Mouse (Mus musculus) midbrain, embryonic 12.5 days (tissue): Measurements from ENCODE around the gene Gm20388. TPM values are rescaled to one million over a fixed set of nuclear protein-coding genes. Genes with fewer than 3 reads are reported as not detected.

ENCODE experiments used
- ATAC-seq: fragments of 200-750 bp; cut with Nextera tagmentation; 2 replicates; pipeline ENCODE4 v1.8.0; 2017; ENCODE audit warnings: low read depth, moderate TSS enrichment, moderate library complexity; ENCODE audit not compliant: low FRiP score
- H3K27ac ChIP-seq: fragments of 300-500 bp; sonication (generic); replicated peaks from 2 replicates; pipeline ENCODE4 v1.5.1; 2016; ENCODE audit warnings: mild to moderate bottlenecking
- H3K27me3 ChIP-seq: fragments of 300-500 bp; sonication (generic); 2 replicates; pipeline ENCODE4 v1.6.1; 2016; ENCODE audit warnings: mild to moderate bottlenecking
- H3K36me3 ChIP-seq: fragments of 300-500 bp; sonication (generic); 2 replicates; pipeline ENCODE4 v1.6.1; 2016
- H3K4me1 ChIP-seq: fragments of 300-500 bp; sonication (generic); 2 replicates; pipeline ENCODE4 v1.6.1; 2016
- H3K4me2 ChIP-seq: fragments of 300-500 bp; sonication (generic); replicated peaks from 2 replicates; pipeline ENCODE4 v1.6.1; 2016; ENCODE audit warnings: mild to moderate bottlenecking, moderate library complexity
- H3K4me3 ChIP-seq: fragments of 300-500 bp; sonication (generic); 2 replicates; pipeline ENCODE4 v1.5.1; 2016; ENCODE audit warnings: mild to moderate bottlenecking
- H3K9ac ChIP-seq: fragments of 300-500 bp; sonication (generic); replicated peaks from 2 replicates; pipeline ENCODE4 v1.6.1; 2016; ENCODE audit warnings: mild to moderate bottlenecking, moderate library complexity
- H3K9me3 ChIP-seq: fragments of 300-500 bp; sonication (generic); 2 replicates; pipeline ENCODE4 v1.6.1; 2016; ENCODE audit warnings: mild to moderate bottlenecking
- WGBS: fragments of 180-500 bp; shearing (Covaris S2); methylation state at CpG from one replicate; pipeline ENCODE4 v1.1.7; 2016; 5-methylcytosine and 5-hydroxymethylcytosine counted together
- polyA plus RNA-seq: library from polyadenylated mRNA; unstranded; fragments of >200 nt; fragmentation: Nextera tagmentation; extraction: Ambion mirVana; gene quantifications from 2 replicates; pipeline ENCODE4 v1.2.1, GENCODE M21; 2016

Gm20388 gene
- polyA plus RNA-seq, 1 experiment from 2014 or later: not detected

- no peak overlapping the region; the same call in 1 of the 2 replicates for H3K9ac ChIP-seq
- no peak for ATAC-seq
- no peak overlapping the region for H3K4me3 ChIP-seq
- no peaks in the 10 kb centered on the region for H3K27me3 ChIP-seq
- no peaks in the 10 kb centered on the region for H3K9me3 ChIP-seq
- no peaks in the 10 kb centered on the region for H3K36me3 ChIP-seq
- peak overlapping the region; percentile 98 for H3K27ac ChIP-seq
- peaks cover 77% of the 10 kb centered on the region for H3K4me1 ChIP-seq
- 24% methylated on average over 11 of the region's 11 CpGs for WGBS
- peak overlapping the region; percentile 32 for H3K4me2 ChIP-seq
These were observed 4373.1 kb downstream of the Gm20388 start for GRCm38 (mm10) chr8:124283644-124284332.

GRCm38 (mm10) chr8:124284333-124284711, 4373.7 kb downstream of the Gm20388 start:
- WGBS: 2% methylated on average over 6 of the region's 6 CpGs
- peak overlapping the region; percentile 98 for H3K27ac ChIP-seq
- no peak overlapping the region for H3K9ac ChIP-seq
- no peaks in the 10 kb centered on the region for H3K27me3 ChIP-seq
- ATAC-seq: peak; percentile 90
- H3K4me2 ChIP-seq: peak overlapping the region; percentile 37
- no peaks in the 10 kb centered on the region for H3K9me3 ChIP-seq
- no peaks in the 10 kb centered on the region for H3K36me3 ChIP-seq
- no peak overlapping the region for H3K4me3 ChIP-seq
- H3K4me1 ChIP-seq: peaks cover 72% of the 10 kb centered on the region

GRCm38 (mm10) chr8:124284984-124285576, 4374.4 kb downstream of the Gm20388 start:
- H3K4me3 ChIP-seq: no peak overlapping the region
- H3K9ac ChIP-seq: no peak overlapping the region
- 9% methylated on average over 9 of the region's 9 CpGs for WGBS
- H3K9me3 ChIP-seq: no peaks in the 10 kb centered on the region
- H3K36me3 ChIP-seq: no peaks in the 10 kb centered on the region
- peak overlapping the region; percentile 37 for H3K4me2 ChIP-seq
- peak overlapping the region; percentile 98 for H3K27ac ChIP-seq
- H3K27me3 ChIP-seq: no peaks in the 10 kb centered on the region
- H3K4me1 ChIP-seq: peaks cover 72% of the 10 kb centered on the region
- ATAC-seq: peak; percentile 32; the same call in 1 of the 2 replicates

DNA sequence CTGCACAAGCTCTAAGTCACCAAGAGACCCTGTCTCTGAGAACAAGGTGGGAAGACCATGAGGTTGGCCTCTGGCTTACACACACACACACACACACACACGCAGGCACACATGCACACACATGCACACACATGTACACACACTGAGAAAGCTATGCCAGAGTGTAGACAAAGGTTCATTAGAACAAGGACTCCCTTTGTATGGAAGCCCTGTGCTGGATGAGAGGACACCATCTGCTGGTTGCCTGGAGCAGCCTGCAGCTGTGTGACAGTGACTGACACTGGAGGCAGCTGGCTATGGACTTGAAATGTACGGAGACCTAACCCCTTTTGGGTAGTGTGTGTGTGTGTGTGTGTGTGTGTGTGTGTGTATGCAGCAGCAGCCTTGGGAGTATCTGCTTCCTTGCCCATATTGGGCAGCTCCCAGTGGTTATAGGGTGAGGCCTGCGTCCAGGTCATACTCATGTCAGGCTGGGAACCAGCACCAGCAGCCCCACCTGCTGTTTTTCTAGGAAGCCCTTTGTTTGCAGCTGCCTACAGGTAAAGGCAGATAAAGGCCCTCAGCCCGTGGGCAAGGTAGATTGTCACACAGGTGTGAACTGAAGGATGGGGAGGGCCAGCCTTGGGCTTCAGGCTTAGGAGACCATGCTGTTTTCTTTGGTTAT, 4376.0 kb downstream of the Gm20388 start:
- Histone ChIP-seq H3K4me3 (no peak overlapping the region), H3K4me1 (peaks cover 61% of the 10 kb centered on the region), H3K27ac (peak overlapping the region; percentile 98), H3K36me3 (no peaks in the 10 kb centered on the region), H3K9me3 (no peaks in the 10 kb centered on the region), H3K4me2 (no peak overlapping the region), H3K27me3 (no peaks in the 10 kb centered on the region), H3K9ac (no peak overlapping the region)
- WGBS: 58% methylated on average over 4 of the region's 4 CpGs
- ATAC-seq: peak; percentile 27

DNA sequence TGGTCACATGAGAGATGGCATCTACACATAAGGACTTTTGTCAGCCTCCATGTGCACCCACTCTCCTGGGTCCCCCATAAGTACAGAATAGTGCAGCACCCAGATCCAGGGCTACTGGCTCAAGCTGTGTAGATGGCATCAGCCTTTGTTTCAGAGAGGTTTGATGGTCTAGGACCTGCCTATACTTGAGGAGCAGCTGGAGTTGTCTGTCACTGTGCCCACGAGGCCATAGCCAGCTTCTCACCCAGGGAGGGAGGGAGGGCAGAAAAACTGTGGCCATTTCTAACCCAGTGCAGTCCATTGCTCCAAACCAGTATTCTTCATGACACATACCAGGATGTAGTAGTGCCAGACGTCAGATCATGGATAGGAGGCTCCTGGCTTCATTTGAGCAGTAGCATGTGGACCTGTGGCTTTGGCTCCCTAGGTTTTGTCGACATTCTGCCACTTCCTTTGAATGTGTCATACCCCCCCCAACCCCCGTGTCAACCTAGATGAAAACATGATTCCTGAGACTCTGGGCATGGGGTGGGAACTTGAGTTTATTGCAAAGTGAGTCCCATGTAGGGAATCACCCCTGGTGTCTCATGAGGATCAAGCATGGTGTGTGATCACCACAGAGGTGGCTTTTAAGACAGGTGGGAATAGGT, 4377.7 kb downstream of the Gm20388 start:
- no peak overlapping the region for H3K4me3 ChIP-seq
- no peak overlapping the region for H3K27ac ChIP-seq
- H3K9ac ChIP-seq: no peak overlapping the region
- H3K4me2 ChIP-seq: no peak overlapping the region
- ATAC-seq: no peak
- H3K36me3 ChIP-seq: no peaks in the 10 kb centered on the region
- peaks cover 46% of the 10 kb centered on the region for H3K4me1 ChIP-seq
- H3K9me3 ChIP-seq: no peaks in the 10 kb centered on the region
- no peaks in the 10 kb centered on the region for H3K27me3 ChIP-seq
- WGBS: 87% methylated on average over 4 of the region's 4 CpGs

- H3K4me3 ChIP-seq: no peak overlapping the region
- WGBS: 93% methylated on average over 5 of the region's 5 CpGs
- no peak overlapping the region for H3K27ac ChIP-seq
- no peaks in the 10 kb centered on the region for H3K9me3 ChIP-seq
- H3K9ac ChIP-seq: no peak overlapping the region
- no peaks in the 10 kb centered on the region for H3K27me3 ChIP-seq
- no peak overlapping the region for H3K4me2 ChIP-seq
- ATAC-seq: no peak
- H3K36me3 ChIP-seq: no peaks in the 10 kb centered on the region
- H3K4me1 ChIP-seq: peaks cover 45% of the 10 kb centered on the region
These were observed 4378.9 kb downstream of the Gm20388 start for GRCm38 (mm10) chr8:124289481-124290050.

- H3K27me3 ChIP-seq: no peaks in the 10 kb centered on the region
- no peak overlapping the region for H3K4me2 ChIP-seq
- H3K9me3 ChIP-seq: no peaks in the 10 kb centered on the region
- no peak for ATAC-seq
- no peak overlapping the region for H3K4me3 ChIP-seq
- WGBS: 91% methylated on average over 9 of the region's 9 CpGs
- H3K9ac ChIP-seq: no peak overlapping the region
- no peak overlapping the region for H3K27ac ChIP-seq
- 0 out of 2 replicates have a peak, but pooled peaks cover 5% of the 10 kb centered on the region for H3K36me3 ChIP-seq
- H3K4me1 ChIP-seq: peaks cover 32% of the 10 kb centered on the region
These were observed 4380.5 kb downstream of the Gm20388 start for GRCm38 (mm10) chr8:124290911-124291691.

- Histone ChIP-seq H3K36me3 (0 out of 2 replicates have a peak, but pooled peaks cover 5% of the 10 kb centered on the region), H3K27me3 (no peaks in the 10 kb centered on the region), H3K9ac (no peak overlapping the region), H3K4me3 (no peak overlapping the region), H3K27ac (no peak overlapping the region), H3K4me1 (peaks cover 26% of the 10 kb centered on the region), H3K4me2 (no peak overlapping the region), H3K9me3 (no peaks in the 10 kb centered on the region)
- ATAC-seq: no peak
- 80% methylated on average over 5 of the region's 5 CpGs for WGBS
These were observed 4381.1 kb downstream of the Gm20388 start for GRCm38 (mm10) chr8:124291693-124292092.

DNA sequence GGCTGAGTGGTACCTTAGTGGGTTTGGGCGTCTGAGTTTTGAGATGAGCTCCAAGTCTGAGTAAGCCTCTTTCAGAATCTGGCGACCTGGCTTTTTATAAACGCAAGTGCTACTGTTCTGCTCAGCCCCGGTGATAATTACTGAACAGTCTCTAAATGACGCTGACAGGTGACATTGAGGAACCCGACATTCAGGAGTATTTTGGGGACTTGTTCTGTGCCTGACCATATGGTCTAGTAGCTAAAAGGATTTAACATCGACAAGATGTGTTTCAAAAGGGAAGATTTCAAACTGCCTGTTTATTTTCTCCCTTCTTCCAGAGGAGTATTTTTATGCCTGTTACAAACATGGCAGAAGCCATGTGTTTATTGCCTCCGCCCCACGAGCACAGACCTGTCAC, 4382.3 kb downstream of the Gm20388 start:
- Histone ChIP-seq H3K9ac (no peak overlapping the region), H3K27ac (0 out of 2 replicates have a peak overlapping the region, but pooled peaks have one; percentile 0), H3K9me3 (no peaks in the 10 kb centered on the region), H3K4me3 (no peak overlapping the region), H3K4me1 (peaks cover 16% of the 10 kb centered on the region), H3K27me3 (no peaks in the 10 kb centered on the region), H3K36me3 (peaks cover 7% of the 10 kb centered on the region; the same call in 1 of the 2 replicates), H3K4me2 (no peak overlapping the region)
- 88% methylated on average over 9 of the region's 9 CpGs for WGBS
- ATAC-seq: no peak

DNA sequence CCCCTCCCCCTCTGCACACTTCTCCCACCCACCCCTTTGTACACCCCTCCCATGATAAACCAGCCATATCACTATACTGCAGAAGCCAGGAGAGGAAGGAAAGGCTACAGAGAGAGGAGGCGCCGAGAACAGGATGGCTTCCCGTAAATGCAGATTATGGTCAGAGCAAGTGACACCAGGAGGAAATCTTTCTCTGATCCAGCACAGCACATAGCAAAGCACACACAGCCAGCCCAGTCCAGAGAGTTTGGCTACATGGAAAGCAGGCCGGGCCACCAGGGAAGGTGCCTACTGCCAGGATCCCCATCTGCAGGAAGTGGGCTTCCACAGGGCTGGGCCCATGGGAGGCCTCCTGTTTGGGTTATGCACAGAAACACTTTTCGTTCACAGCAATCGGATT, 4383.8 kb downstream of the Gm20388 start:
- H3K27ac ChIP-seq: peak overlapping the region; percentile 40

GRCm38 (mm10) chr8:124294900-124295299, 4384.3 kb downstream of the Gm20388 start:
- H3K9ac ChIP-seq: no peak overlapping the region
- peaks cover 16% of the 10 kb centered on the region for H3K4me1 ChIP-seq
- whole genome bisulfite sequencing: 83% methylated on average over 10 of the region's 10 CpGs
- ATAC-seq: no peak
- peaks cover 8% of the 10 kb centered on the region; the same call in 1 of the 2 replicates for H3K36me3 ChIP-seq
- H3K4me3 ChIP-seq: no peak overlapping the region
- no peak overlapping the region for H3K4me2 ChIP-seq
- no peaks in the 10 kb centered on the region for H3K9me3 ChIP-seq
- no peaks in the 10 kb centered on the region for H3K27me3 ChIP-seq
- no peak overlapping the region; the same call in 1 of the 2 replicates for H3K27ac ChIP-seq

More for the DNA sequence above, 4383.8 kb downstream of the Gm20388 start:
- no peak overlapping the region for H3K9ac ChIP-seq
- peaks cover 16% of the 10 kb centered on the region for H3K4me1 ChIP-seq
- no peak for ATAC-seq
- H3K36me3 ChIP-seq: peaks cover 8% of the 10 kb centered on the region; the same call in 1 of the 2 replicates
- H3K4me2 ChIP-seq: no peak overlapping the region
- no peaks in the 10 kb centered on the region for H3K9me3 ChIP-seq
- no peak overlapping the region for H3K4me3 ChIP-seq
- H3K27me3 ChIP-seq: no peaks in the 10 kb centered on the region
- WGBS: 83% methylated on average over 6 of the region's 6 CpGs
